Mouse (Mus musculus): ENCODE results near the gene Tnnt2. TPM values are rescaled to one million over a fixed set of nuclear protein-coding genes. Genes with fewer than 3 reads are reported as not detected.

Gene Tnnt2
- polyA plus RNA-seq, 3 experiments from 2014 or later: 0.24 TPM; not detected in 2

- no peak for ATAC-seq
These were observed 17.6 kb upstream of the Tnnt2 start, which contains the start of gene Lad1 for GRCm38 (mm10) chr1:135818481-135819086. Gene Lad1, plus strand, starts transcription at chr1:135818598.

GRCm38 (mm10) chr1:135820071-135820470 lies 16.1 kb upstream of the Tnnt2 start:
- ATAC-seq: no peak

GRCm38 (mm10) chr1:135820736-135821364 lies 15.3 kb upstream of the Tnnt2 start:
- no peak for ATAC-seq

GRCm38 (mm10) chr1:135821780-135822179 lies 14.4 kb upstream of the Tnnt2 start:
- ATAC-seq: no peak

GRCm38 (mm10) chr1:135828918-135829317 lies 7.2 kb upstream of the Tnnt2 start:
- no peak for ATAC-seq

GRCm38 (mm10) chr1:135834206-135834859 lies 1.8 kb upstream of the Tnnt2 start:
- no peak for ATAC-seq

- no peak for ATAC-seq
These were observed 1.2 kb upstream of the Tnnt2 start for GRCm38 (mm10) chr1:135834983-135835382.

GRCm38 (mm10) chr1:135838626-135839025 lies 2.5 kb downstream of the Tnnt2 start:
- ATAC-seq: no peak

- ATAC-seq: no peak
These were observed 2.9 kb downstream of the Tnnt2 start for GRCm38 (mm10) chr1:135839065-135839464.

GRCm38 (mm10) chr1:135840675-135841395 lies 4.7 kb downstream of the Tnnt2 start:
- ATAC-seq: no peak

- ATAC-seq: no peak
These were observed 7.5 kb downstream of the Tnnt2 start for GRCm38 (mm10) chr1:135843519-135844262.

GRCm38 (mm10) chr1:135844481-135844880 lies 8.3 kb downstream of the Tnnt2 start:
- no peak for ATAC-seq

- no peak for ATAC-seq
These were observed 10.5 kb downstream of the Tnnt2 start for GRCm38 (mm10) chr1:135846632-135847031.

- no peak for ATAC-seq
These were observed 11.0 kb downstream of the Tnnt2 start for GRCm38 (mm10) chr1:135847139-135847562.

- ATAC-seq: no peak
These were observed 11.6 kb downstream of the Tnnt2 start for GRCm38 (mm10) chr1:135847611-135848351.

- no peak for ATAC-seq
These were observed 14.8 kb downstream of the Tnnt2 start for GRCm38 (mm10) chr1:135850722-135851512.

GRCm38 (mm10) chr1:135852044-135852756 lies 16.0 kb downstream of the Tnnt2 start:
- no peak for ATAC-seq

GRCm38 (mm10) chr1:135853200-135853599 lies 17.0 kb downstream of the Tnnt2 start:
- ATAC-seq: no peak

GRCm38 (mm10) chr1:135854591-135855343 lies 18.6 kb downstream of the Tnnt2 start:
- no peak for ATAC-seq

GRCm38 (mm10) chr1:135855344-135855687 lies 19.2 kb downstream of the Tnnt2 start:
- ATAC-seq: no peak
